Mouse (Mus musculus): ENCODE measurements around the gene Akr1b7. TPM values are rescaled to one million over a fixed set of nuclear protein-coding genes. Genes with fewer than 3 reads are reported as not detected.

Gene Akr1b7
- polyA plus RNA-seq, 1 experiment: 14.6 TPM

DNA sequence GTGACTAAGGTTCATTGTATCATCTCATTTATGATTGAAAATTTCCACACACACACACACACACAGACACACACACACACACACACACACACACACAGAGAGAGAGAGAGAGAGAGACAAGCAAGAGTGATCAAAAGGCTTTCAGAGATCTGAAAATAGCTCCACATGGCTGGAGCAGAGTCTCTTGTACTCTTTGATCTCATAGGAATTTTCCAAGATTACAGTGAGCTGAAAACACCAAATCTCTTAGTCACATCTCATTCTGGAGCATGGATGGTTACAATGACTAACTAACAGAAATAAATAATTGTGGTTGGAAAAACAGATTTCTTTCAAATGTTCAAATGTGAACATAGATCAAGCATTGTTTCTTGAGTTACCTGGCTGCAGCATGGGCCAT lies 47.3 kb downstream of the Akr1b7 start:
- H3K4me3 ChIP-seq (ENCODE audit: low read depth, low read length): no peak overlapping the region
- peaks cover 3% of the 10 kb centered on the region; the same call in 1 of the 2 replicates for H3K27me3 ChIP-seq (ENCODE audit: control insufficient read depth, insufficient read depth, low read length)
- no peaks in the 10 kb centered on the region for H3K36me3 ChIP-seq (ENCODE audit: control insufficient read depth, insufficient read depth, low read length)
- no peak overlapping the region for H3K27ac ChIP-seq (ENCODE audit: insufficient read depth, low read depth, low read length)
- TF ChIP-seq POLR2A (IDR thresholded peaks at IDR 0.05; ENCODE audit: low read depth, low read length) (no peak), CTCF (IDR thresholded peaks at IDR 0.05; ENCODE audit: extremely low read depth, insufficient read length, insufficient replicate concordance, low read depth, low read length) (no peak)
- H3K4me1 ChIP-seq (ENCODE audit: control insufficient read depth, insufficient read depth, insufficient read length, low read length): no peaks in the 10 kb centered on the region

DNA sequence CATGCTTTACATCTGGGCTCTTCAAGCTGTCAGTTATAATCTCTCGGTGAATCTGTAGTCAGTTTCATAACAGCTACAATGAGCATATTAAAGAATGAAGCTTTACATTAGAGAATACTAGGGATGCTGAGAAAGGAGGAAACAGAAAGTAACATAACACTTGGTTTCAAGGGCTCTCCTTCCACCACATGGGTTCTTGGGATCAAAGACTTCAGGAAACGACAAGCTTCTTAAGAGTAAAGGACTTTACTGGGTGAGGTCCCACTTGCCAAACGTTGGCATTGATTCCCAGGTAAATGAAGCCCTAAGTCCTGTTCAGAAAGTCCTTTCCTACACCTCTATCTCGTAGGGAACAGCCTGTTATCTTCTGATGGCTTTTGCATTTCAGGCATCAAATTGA lies 48.5 kb downstream of the Akr1b7 start:
- 0 out of 2 replicates have a peak, but pooled peaks cover 2% of the 10 kb centered on the region for H3K27me3 ChIP-seq (ENCODE audit: control insufficient read depth, insufficient read depth, low read length)
- H3K36me3 ChIP-seq (ENCODE audit: control insufficient read depth, insufficient read depth, low read length): no peaks in the 10 kb centered on the region
- no peak overlapping the region for H3K27ac ChIP-seq (ENCODE audit: insufficient read depth, low read depth, low read length)
- 33% methylated on average over 4 of the region's 4 CpGs for WGBS
- H3K4me3 ChIP-seq (ENCODE audit: low read depth, low read length): no peak overlapping the region
- TF ChIP-seq CTCF (IDR thresholded peaks at IDR 0.05; ENCODE audit: extremely low read depth, insufficient read length, insufficient replicate concordance, low read depth, low read length): no peak
- no peak for TF ChIP-seq POLR2A (IDR thresholded peaks at IDR 0.05; ENCODE audit: low read depth, low read length)
- H3K4me1 ChIP-seq (ENCODE audit: control insufficient read depth, insufficient read depth, insufficient read length, low read length): no peaks in the 10 kb centered on the region

DNA sequence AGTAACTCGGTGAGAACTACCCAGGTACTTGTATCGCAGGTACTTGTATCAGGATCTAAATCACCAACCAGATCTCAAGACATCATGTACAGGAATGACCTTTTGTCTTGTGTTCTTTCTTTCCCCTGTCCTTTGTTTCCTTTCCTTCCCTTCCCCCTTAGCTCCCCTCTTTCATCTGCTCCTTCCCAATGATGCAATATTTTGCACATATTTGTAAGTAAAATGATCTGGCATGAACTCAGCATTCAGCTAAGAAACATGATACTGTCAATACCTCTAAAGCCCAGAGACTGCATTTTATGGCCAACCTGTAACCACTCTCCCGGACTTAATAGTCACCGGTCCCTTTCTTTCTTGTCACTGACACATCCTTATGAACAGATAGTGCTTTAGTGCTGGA lies 51.4 kb downstream of the Akr1b7 start:
- TF ChIP-seq POLR2A (IDR thresholded peaks at IDR 0.05; ENCODE audit: low read depth, low read length) (no peak), CTCF (IDR thresholded peaks at IDR 0.05; ENCODE audit: extremely low read depth, insufficient read length, insufficient replicate concordance, low read depth, low read length) (no peak)
- Histone ChIP-seq H3K4me3 (ENCODE audit: low read depth, low read length) (no peak overlapping the region), H3K27ac (ENCODE audit: insufficient read depth, low read depth, low read length) (no peak overlapping the region), H3K27me3 (ENCODE audit: control insufficient read depth, insufficient read depth, low read length) (no peaks in the 10 kb centered on the region), H3K36me3 (ENCODE audit: control insufficient read depth, insufficient read depth, low read length) (no peaks in the 10 kb centered on the region), H3K4me1 (ENCODE audit: control insufficient read depth, insufficient read depth, insufficient read length, low read length) (no peaks in the 10 kb centered on the region)
- 82% methylated on average over 4 of the region's 4 CpGs for WGBS

- Histone ChIP-seq H3K27me3 (ENCODE audit: control insufficient read depth, insufficient read depth, low read length) (no peaks in the 10 kb centered on the region), H3K27ac (ENCODE audit: insufficient read depth, low read depth, low read length) (no peak overlapping the region), H3K4me1 (ENCODE audit: control insufficient read depth, insufficient read depth, insufficient read length, low read length) (peaks cover 2% of the 10 kb centered on the region; the same call in 1 of the 2 replicates), H3K4me3 (ENCODE audit: low read depth, low read length) (no peak overlapping the region), H3K36me3 (ENCODE audit: control insufficient read depth, insufficient read depth, low read length) (no peaks in the 10 kb centered on the region)
- TF ChIP-seq CTCF (IDR thresholded peaks at IDR 0.05; ENCODE audit: extremely low read depth, insufficient read length, insufficient replicate concordance, low read depth, low read length) (no peak), POLR2A (IDR thresholded peaks at IDR 0.05; ENCODE audit: low read depth, low read length) (no peak)
- 48% methylated on average over 12 of the region's 12 CpGs for WGBS
Measured at GRCm38 (mm10) chr6:34471434-34472110, 59.4 kb downstream of the Akr1b7 start.

Other genes with a start within 250 kb of the Akr1b7 start
- 2.4 and 4.3 TPM in 2 replicates for gene Slc35b4, start 235.2 kb upstream of the Akr1b7 start, polyA plus RNA-seq (2012; rRNA removed)
- gene Akr1b3, start 94.9 kb upstream of the Akr1b7 start, polyA plus RNA-seq (2012; rRNA removed): 38.3 and 51.3 TPM in 2 replicates
- gene Akr1b8, start 58.2 kb upstream of the Akr1b7 start, polyA plus RNA-seq (2012; rRNA removed): 2.0 and 23.5 TPM in 2 replicates
- gene Akr1b10, start 28.1 kb upstream of the Akr1b7 start, polyA plus RNA-seq (2012; rRNA removed): 5.8 and 6.7 TPM in 2 replicates
- 15.0 and 22.1 TPM in 2 replicates for gene Bpgm, start 63.9 kb downstream of the Akr1b7 start, polyA plus RNA-seq (2012; rRNA removed)
- gene Cald1, start 186.2 kb downstream of the Akr1b7 start, polyA plus RNA-seq (2012; rRNA removed): 4.2 and 5.6 TPM in 2 replicates

All from small intestine, adult 2 months (tissue).